Mouse (Mus musculus) urinary bladder, postnatal 14 days (tissue): ENCODE measurements around the gene Agfg1.

Experiments
- DNase-seq: peaks from one replicate; pipeline ENCODE4 v3.0.0; 2021; ENCODE audit warnings: low spot score

The Agfg1 gene

GRCm38 (mm10) chr1:82825256-82825655 is 14.0 kb upstream of the Agfg1 start:
- no peak for DNase-seq

GRCm38 (mm10) chr1:82825783-82826182 is 13.5 kb upstream of the Agfg1 start:
- DNase-seq = no peak

GRCm38 (mm10) chr1:82826911-82827310 is 12.4 kb upstream of the Agfg1 start:
- no peak for DNase-seq

- no peak for DNase-seq
Observed at GRCm38 (mm10) chr1:82830771-82831170, 8.5 kb upstream of the Agfg1 start.

DNA sequence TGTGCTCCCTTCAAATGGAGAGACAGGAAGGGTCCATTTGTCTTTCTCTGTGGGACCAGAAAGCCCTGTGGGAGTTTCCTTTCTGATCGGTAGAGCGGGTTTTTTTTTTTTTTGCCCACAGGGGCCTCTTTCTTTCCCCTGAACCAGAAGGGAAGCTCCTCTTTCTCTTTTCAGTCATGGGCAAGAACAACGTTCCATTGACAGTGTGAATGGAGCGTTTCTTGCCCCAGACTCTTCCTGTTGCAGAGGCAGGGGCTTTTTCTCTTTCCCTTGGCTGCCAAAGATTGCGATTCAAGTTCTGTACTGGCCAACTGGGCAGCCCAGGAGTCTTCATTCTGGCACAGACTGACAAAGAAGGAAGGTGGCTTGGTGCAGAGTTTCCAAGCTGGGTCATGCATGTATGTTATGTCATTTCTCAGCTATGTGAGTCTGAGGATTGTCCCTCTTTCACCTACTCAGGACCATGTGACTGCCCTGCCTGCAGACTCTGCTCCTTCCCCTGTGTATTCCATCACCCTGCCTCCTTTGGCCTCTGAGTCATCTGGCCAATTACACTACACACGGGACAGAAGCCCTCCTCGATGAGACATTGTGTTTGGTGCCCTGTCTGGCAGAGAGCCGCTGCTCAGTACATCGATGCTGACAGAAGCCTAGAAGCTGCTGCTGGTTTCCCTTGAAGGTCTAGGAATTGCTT is 7.6 kb upstream of the Agfg1 start:
- DNase-seq = peak; percentile 46

GRCm38 (mm10) chr1:82832495-82833021 is 6.7 kb upstream of the Agfg1 start:
- no peak for DNase-seq

DNA sequence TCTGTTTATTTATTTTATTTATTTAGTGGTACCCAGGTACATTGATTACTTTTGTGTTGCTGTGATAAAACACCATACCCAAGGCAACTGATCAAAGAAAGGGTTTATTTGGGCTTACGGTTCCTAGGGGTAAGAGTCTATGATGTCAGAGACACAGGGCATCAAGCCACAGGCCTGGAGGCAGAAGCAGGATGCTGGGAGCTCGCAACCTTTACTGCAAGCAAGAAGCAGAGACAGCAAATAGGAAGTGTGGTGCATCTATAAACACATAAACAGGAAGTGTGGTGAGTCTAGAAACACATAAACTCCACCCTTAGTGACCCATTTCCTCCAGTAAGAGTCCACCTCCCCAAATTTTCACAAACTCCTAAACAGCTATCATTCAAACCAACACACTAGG is 5.8 kb upstream of the Agfg1 start:
- DNase-seq = no peak

GRCm38 (mm10) chr1:82834572-82834971 is 4.7 kb upstream of the Agfg1 start:
- peak; percentile 70 for DNase-seq

- DNase-seq = no peak
Observed at GRCm38 (mm10) chr1:82836342-82837217, 2.7 kb upstream of the Agfg1 start.

DNA sequence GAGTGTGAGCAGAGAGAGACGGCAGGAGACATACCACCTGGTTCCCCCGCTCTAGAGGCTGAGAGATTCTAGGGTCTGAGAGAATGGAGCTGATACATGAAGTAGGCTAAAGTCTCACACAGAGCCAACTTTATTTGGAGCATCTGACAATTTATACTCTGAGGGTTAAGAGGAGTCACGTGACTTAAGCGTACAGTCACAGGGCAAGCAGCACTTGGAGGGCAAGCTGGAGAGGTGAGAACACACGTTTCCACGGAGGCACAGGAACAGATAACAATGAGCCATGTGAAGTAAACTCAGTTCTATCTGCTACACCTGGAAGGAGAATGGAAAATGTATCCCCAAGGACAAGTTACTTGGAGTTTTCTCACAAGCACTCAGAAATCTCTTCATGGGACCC is 1.7 kb upstream of the Agfg1 start:
- DNase-seq = no peak

DNA sequence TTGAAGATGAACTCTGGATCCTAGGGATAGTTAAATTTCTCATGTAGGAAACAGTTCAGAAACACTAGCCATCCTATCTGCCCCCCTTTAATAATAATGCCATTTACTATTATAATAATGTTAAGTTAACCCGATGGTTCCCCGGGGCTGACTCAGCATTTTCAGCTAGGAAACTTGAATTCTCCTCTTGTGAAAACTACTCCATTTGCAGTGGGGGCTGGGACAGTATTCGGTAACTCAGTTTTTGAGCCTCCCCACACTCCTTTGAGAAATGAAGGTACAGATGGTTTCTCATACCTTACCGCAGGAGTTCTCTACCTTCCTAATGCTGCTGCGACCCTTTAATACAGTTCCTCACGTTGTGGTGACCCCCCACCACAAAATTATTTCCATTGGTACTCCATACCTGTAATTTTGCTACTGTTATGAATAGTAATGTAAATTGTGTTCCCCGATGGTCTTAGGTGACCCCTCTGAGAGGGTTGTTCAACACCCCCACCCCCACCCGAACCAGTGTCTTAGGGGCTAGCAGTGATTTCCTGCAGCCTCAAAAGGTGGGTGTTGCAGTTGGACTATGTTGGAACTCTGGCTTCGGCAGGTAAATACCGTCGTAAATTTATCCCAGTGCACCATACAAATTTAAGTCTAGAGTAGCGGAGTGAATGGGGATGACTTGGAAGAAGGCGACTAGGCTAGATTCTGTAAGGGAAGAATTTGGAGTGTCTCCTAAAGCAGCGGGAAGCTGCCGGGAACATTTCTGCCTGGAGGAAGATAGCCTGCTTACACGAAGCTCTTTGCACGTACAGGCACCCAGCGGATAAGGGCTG is 601 bp upstream of the Agfg1 start:
- DNase-seq = no peak

DNA sequence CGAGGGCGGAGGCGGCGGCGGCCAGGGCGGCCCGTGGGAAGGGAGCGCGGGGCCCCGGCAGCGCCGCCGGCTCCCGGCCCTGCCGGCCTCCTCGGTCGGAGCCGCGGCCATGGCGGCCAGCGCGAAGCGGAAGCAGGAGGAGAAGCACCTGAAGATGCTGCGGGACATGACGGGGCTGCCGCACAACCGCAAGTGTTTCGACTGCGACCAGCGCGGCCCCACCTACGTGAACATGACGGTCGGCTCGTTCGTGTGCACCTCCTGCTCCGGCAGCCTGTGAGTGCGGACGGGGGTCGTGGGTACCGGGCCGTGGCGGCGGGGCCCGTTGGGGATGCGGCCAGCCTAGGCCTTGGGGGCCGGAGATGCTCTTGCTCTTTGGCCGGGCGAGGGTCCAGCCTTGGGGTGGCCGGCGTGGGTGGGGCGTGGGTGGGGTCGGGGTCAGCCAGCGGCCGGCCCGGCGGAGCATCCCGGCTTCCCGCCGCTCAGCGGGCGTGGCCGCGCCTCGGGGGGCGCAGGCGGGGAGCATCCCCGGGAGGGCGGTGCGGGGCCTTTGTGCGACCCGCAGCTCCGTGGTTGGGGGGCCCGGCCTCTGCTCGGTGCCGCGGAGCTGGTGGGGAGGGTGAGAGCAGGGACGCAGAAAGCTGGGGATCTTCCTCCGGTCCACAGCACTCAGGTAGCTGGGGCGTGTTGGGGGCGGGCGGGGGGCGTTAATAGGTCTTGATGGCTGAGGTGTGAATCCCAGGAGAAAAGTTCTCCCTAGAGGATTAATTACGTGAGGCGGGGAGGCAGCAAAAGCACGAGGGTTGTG is 535 bp downstream of the Agfg1 start:
- DNase-seq = peak; percentile 24

DNA sequence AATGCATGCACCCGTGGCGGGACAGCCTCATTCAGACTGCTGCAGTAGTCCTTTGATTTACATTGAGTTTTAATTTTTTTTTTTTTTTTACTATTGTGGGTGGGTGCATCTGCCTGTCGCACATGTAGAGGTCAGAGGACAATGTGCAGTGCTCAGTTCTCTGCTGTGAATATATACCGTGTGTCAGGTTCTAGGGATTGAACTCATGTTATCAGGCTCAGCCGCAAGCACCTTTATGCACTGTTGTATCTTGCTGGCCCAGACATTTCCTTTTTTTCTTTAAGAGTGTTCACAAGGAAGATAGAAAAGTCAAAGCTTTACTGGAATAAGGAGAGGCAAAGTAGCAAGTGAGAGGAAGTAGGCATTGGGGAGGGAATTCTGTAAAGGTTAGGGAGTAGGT is 16.4 kb downstream of the Agfg1 start:
- DNase-seq = no peak

DNA sequence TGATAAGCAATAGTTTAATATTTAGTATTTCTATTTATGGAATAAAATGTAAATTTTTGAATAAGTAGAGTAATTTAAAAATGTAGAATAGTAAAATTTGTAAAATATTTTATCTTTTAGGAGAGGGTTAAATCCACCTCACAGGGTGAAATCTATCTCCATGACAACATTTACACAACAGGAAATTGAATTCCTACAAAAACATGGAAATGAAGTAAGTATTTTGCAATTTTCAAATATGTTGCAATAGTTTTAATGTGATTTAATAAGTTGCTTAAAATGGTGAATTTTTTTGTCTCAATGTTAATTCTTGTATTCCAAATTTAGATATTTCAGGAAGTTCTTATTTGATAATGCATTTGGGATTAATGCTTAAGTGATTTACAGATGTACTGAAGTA is 19.0 kb downstream of the Agfg1 start:
- no peak for DNase-seq

GRCm38 (mm10) chr1:82860391-82860790 is 21.1 kb downstream of the Agfg1 start:
- no peak for DNase-seq

- DNase-seq = no peak
Observed at GRCm38 (mm10) chr1:82870202-82870601, 30.9 kb downstream of the Agfg1 start.

DNA sequence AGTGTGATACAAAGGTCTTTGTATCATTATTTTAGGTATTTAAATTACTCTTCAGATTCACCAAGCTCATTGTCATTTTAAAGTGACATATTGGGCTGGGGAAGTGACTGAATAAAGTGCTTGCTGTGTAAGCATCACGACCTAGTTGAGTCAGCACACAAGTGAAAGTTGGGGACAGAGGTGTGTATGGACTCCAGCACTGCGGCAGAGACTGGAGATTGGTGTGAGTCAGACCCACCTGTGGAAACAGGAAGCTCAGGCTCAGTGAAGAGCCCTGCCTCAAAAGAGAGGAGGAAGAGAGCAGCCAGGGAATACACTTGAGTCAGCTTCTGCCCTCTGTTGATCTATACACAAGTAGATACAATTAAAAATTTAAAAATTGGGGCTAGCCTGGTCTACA is 39.9 kb downstream of the Agfg1 start:
- DNase-seq = no peak

DNA sequence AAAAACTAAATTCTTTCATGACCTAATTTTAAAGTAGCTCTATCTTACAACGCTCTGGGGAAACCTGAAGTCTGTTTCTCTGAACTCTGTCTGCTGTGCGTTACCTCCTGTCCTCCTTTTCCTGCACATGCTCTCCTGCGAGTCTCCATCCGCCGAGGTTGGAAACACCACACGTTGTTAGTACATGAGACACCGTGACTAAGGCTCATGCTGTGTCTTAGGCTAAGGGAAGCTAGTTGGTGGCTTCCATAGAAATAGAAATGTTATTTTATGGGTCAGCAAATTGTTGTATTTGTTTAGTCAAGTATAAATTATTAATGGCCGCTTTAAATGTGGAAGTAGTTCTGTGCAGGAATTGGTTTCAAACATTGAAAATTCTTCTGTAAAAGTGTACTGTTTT is 40.9 kb downstream of the Agfg1 start:
- DNase-seq = no peak

DNA sequence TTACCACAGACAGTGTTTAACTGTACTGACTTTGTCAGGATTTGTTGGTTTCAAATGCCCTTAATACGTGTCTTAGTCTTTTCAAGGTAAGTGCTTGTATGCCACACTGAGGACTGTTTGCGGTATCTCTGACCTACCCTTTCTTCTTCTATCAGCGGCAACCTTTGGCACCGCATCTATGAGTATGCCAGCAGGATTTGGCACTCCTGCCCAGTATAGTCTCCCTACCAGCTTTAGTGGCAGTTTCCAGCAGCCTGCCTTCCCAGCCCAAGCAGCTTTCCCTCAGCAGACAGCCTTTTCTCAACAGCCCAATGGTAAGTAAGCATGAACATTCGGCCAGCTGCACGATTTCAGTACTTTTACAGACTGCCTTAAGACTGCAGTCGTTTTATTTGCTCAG is 54.0 kb downstream of the Agfg1 start:
- DNase-seq = no peak

DNA sequence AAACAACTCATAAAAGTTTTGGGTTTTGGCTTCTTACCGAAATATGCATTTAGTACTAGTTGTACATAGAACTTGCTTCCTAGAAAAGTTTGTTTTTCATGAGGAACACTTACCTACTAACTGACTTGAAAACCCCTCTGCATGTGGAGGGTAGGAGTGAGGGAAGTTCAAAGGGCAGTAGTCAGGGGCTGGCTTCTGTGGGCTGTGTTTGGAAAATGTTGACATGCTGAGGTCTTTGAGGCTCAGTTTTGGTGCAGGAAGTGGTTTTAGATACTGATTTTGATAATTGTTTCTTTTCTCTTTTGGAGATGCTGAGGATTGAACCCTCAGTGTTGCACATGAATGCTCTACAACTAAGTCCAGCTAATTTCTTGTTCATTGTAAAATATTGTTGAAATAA is 61.3 kb downstream of the Agfg1 start:
- DNase-seq = no peak

GRCm38 (mm10) chr1:82901201-82901600 is 61.9 kb downstream of the Agfg1 start:
- DNase-seq = no peak

DNA sequence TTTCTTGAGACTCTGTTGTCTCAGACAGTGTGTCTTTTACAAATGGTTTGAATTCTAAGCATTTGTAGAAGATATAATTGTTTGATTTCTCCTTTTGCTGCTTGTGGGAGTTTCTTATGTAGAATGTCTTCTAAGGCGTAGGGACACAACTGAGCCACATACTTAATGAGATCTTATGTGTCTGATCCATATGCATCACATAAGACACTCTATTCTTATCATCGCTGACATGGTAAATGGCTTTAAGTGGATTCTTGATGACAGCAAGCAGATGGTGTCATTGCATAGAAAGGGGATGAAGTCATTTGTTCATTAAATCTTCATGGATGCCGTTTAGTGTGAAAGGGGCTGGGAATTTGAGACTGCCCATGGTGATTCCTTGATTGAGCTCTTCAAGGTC is 66.6 kb downstream of the Agfg1 start:
- DNase-seq = no peak
